Mouse (Mus musculus): ENCODE data around the gene Eral1. TPM values are rescaled to one million over a fixed set of nuclear protein-coding genes. Genes with fewer than 3 reads are reported as not detected.

Eral1 gene
- polyA plus RNA-seq, 1 experiment from 2014 or later: 45.4 TPM

DNA sequence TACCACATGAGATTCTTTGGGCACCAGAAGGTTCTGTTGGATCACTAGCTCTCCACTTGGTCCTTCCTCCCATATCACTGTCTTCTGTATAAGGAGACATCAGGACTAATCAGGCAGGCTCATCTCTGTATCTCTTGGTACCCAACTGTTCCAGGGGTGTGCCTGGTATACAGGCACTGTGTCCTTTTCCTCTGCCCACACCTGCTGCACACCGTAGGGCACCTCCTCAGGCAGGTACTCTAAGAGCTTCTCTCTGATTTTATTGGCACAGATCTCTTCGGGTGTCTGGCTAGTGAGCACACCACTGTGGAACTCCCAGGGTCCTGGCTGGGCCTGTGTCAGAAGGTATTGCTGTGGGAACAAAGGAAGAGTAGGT, 5.9 kb downstream of the Eral1 start:
- Histone ChIP-seq H3K27ac (no peak overlapping the region), H3K4me3 (no peak overlapping the region), H3K27me3 (ENCODE audit: low read depth, poor library complexity, severe bottlenecking) (no peaks in the 10 kb centered on the region), H3K9me3 (replicated peaks) (no peaks in the 10 kb centered on the region), H3K4me1 (peaks cover 5% of the 10 kb centered on the region), H3K36me3 (peaks cover 77% of the 10 kb centered on the region)
- DNase-seq (ENCODE audit: low spot score): no peak
- WGBS: 96% methylated on average over 2 of the region's 2 CpGs

DNA sequence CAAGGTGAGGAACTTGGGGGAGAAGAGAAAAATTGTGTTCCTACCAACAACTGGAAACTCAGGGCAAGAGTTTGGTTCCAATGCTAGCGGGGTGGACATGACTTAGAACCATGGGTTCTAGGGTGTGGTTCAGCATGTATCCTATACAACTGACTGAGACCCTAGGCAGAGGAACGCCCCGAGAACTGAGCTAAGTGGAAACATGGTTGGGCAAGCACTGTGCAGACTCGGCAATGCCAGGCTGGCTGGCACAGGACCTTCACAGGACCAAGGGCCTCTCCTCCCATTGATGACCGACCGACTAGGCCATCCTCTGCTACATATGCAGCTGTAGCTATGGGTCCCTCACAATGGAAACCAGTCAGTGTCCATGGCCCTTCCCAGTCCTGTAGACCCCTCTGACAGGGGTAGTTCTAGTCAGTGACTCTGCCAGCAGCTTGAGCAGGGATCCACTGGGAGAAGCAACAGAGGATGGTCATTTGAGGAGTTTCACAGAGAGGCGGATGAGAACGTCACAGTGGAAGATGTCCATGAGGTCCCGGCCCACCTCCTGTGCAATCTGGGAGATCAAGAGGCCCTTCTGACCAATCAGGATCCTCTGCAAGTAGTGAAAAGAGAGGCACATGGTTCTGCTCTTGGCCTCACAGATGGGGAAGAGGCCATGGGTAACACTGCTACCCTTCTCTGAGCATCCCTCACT, 6.5 kb downstream of the Eral1 start:
- H3K27ac ChIP-seq: no peak overlapping the region
- no peaks in the 10 kb centered on the region for H3K9me3 ChIP-seq (replicated peaks)
- DNase-seq (ENCODE audit: low spot score): no peak
- 92% methylated on average over 9 of the region's 9 CpGs for WGBS
- no peaks in the 10 kb centered on the region for H3K27me3 ChIP-seq (ENCODE audit: low read depth, poor library complexity, severe bottlenecking)
- peaks cover 77% of the 10 kb centered on the region for H3K36me3 ChIP-seq
- H3K4me3 ChIP-seq: no peak overlapping the region
- no peaks in the 10 kb centered on the region for H3K4me1 ChIP-seq

DNA sequence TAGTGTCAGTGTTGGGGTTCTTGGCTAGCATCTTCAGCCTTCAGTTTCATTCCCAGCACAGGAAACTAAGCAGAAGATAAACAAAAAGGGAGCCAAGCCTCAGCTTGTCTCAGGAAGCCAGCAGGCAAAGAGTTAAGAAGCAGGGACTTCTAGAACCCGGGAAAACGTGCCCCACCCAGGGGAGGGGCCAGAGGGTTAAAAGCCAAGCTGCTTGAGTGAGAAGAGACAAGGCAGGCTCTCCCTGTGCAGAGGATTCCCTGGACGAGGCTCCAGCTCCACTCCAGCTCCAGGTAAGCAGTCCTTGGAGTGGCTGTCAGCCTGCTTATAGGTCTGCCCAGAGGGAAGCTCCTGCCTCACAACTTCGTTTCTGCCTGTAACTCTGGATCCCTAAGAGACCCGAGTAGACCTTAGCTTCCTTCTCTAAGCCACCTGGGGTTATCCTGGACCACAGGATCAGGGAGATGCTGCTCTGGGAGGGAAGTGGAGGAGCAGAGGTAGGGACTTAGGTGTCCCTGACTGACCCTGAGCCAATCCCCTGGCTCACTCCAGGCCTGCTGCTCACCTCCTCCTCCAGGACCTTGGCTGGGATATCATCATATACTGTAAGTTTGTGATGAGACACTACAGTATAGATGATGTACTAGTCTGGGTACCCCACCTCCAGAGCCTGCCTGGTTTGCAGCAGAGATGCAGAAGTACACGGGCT, 7.6 kb downstream of the Eral1 start:
- no peak for DNase-seq (ENCODE audit: low spot score)
- WGBS: 29% methylated on average over 6 of the region's 6 CpGs
- Histone ChIP-seq H3K4me3 (peak overlapping the region; percentile 13; the same call in 1 of the 2 replicates), H3K36me3 (peaks cover 70% of the 10 kb centered on the region), H3K9me3 (replicated peaks) (no peaks in the 10 kb centered on the region), H3K4me1 (no peaks in the 10 kb centered on the region), H3K27me3 (ENCODE audit: low read depth, poor library complexity, severe bottlenecking) (no peaks in the 10 kb centered on the region), H3K27ac (no peak overlapping the region)

DNA sequence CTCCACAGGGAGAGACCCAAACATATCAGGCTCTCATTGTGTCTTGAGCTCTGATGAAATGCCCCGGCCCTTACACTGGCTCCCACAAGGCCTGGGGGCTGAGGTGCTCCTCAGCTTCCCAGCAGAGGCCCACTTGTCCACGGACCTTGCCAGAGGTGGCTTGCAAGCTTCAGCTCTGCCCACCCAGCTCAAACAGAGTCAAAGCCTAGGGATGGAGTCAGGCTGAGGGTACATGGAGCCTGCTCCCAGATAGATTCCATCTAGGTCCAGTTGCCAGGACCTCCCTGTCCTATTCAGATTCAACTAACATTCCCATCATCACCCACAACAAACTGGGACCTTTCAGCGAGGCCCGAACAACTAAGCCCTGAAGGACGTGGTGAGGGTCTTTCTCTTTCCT, 8.2 kb downstream of the Eral1 start:
- DNase-seq (ENCODE audit: low spot score): no peak
- Histone ChIP-seq H3K36me3 (peaks cover 65% of the 10 kb centered on the region), H3K4me1 (no peaks in the 10 kb centered on the region), H3K27me3 (ENCODE audit: low read depth, poor library complexity, severe bottlenecking) (no peaks in the 10 kb centered on the region), H3K27ac (no peak overlapping the region), H3K9me3 (replicated peaks) (no peaks in the 10 kb centered on the region), H3K4me3 (no peak overlapping the region)
- WGBS: 88% methylated on average over 5 of the region's 5 CpGs

DNA sequence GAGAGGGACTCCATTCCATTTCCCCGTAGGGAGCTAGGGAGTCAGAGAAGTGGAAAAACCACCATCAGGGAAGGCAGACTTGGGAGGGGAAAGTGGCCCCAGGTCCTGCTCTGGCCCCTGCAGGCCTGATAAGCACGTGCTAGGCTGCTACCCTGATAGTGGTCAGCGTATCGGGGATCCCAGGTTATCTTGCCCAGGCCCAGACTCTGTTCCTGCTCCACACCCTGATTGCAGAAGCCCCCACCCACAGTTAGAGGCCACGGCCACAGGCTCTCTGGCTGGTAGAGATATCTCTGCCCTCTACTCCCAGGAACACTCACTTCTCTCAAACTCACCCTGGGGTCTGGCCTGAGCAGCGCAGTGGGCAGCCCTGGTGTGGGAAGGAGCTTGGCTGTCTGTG, 10.5 kb downstream of the Eral1 start:
- H3K4me1 ChIP-seq: no peaks in the 10 kb centered on the region
- DNase-seq (ENCODE audit: low spot score): no peak
- peak overlapping the region; percentile 43; the same call in 1 of the 2 replicates for H3K27ac ChIP-seq
- H3K27me3 ChIP-seq (ENCODE audit: low read depth, poor library complexity, severe bottlenecking): no peaks in the 10 kb centered on the region
- peaks cover 42% of the 10 kb centered on the region for H3K36me3 ChIP-seq
- 78% methylated on average over 6 of the region's 6 CpGs for WGBS
- H3K4me3 ChIP-seq: no peak overlapping the region
- H3K9me3 ChIP-seq (replicated peaks): no peaks in the 10 kb centered on the region

DNA sequence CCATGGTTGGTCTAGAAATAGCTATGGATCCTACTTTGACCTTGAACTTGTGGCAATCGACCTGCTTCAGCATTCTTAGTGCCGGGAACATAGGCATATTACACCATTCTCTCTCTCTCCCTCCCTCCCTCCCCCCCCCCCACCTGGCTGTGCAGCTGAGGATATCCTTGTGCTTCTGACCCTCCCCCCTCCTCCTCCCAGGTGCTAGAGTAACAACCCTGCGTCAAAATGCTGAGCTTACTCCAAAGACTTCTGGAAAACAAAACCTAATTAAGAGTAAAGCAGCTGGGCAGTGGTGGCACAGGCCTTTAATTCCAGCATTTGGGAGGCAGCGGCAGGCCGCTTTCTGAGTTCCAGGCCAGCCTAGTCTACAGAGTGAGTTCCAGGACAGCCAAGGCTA, 11.1 kb downstream of the Eral1 start:
- DNase-seq (ENCODE audit: low spot score): no peak
- H3K27ac ChIP-seq: peak overlapping the region; percentile 16; the same call in 1 of the 2 replicates
- no peaks in the 10 kb centered on the region for H3K9me3 ChIP-seq (replicated peaks)
- H3K4me1 ChIP-seq: no peaks in the 10 kb centered on the region
- H3K36me3 ChIP-seq: peaks cover 36% of the 10 kb centered on the region
- H3K27me3 ChIP-seq (ENCODE audit: low read depth, poor library complexity, severe bottlenecking): no peaks in the 10 kb centered on the region
- no peak overlapping the region for H3K4me3 ChIP-seq
- 81% methylated on average over 5 of the region's 5 CpGs for WGBS

DNA sequence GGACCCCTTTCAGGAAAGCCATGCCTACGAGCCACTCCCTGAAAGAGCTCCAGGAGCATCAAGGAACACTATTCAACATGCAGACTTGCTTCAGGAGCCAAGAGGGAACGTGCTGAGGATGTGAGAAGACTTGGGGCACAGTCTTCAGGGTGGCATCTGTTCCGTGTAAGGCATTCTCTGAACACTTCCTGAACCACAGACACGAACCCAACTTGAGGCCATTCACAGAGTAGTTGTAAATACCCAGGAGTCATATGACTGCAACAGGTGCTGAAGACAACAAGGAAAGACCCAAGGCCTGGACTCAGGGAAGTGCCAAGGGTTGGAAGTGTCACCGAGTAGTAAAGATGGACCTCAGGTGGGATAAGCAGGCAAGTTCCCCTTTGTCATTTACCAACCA, 12.6 kb downstream of the Eral1 start:
- DNase-seq (ENCODE audit: low spot score): no peak
- Histone ChIP-seq H3K36me3 (peaks cover 21% of the 10 kb centered on the region), H3K27me3 (ENCODE audit: low read depth, poor library complexity, severe bottlenecking) (no peaks in the 10 kb centered on the region), H3K4me1 (no peaks in the 10 kb centered on the region), H3K4me3 (no peak overlapping the region), H3K9me3 (replicated peaks) (no peaks in the 10 kb centered on the region), H3K27ac (no peak overlapping the region)
- 78% methylated on average over 5 of the region's 5 CpGs for WGBS

DNA sequence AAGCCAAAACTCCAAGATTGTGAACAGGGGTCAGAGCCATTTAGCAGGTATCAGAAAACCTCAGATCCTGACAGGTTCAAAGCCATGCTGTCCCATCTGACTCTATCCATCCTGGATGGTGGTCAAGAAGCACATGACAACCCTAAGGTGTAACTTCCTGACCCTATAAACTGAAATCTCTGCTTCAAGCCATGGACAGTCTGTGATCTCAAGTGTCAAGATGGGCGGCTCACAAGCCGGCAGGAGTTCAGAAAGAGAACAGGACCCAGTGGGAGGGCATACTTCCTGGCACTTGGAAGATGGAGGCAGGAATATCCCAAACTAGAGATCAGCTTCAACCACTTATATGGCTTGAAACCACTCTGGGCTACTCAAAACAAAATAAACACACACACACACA, 13.5 kb downstream of the Eral1 start:
- Histone ChIP-seq H3K4me3 (no peak overlapping the region), H3K9me3 (replicated peaks) (no peaks in the 10 kb centered on the region), H3K4me1 (no peaks in the 10 kb centered on the region; the same call in 1 of the 2 replicates), H3K27me3 (ENCODE audit: low read depth, poor library complexity, severe bottlenecking) (no peaks in the 10 kb centered on the region), H3K36me3 (peaks cover 12% of the 10 kb centered on the region), H3K27ac (no peak overlapping the region)
- WGBS: 78% methylated on average over 2 of the region's 2 CpGs
- DNase-seq (ENCODE audit: low spot score): no peak

DNA sequence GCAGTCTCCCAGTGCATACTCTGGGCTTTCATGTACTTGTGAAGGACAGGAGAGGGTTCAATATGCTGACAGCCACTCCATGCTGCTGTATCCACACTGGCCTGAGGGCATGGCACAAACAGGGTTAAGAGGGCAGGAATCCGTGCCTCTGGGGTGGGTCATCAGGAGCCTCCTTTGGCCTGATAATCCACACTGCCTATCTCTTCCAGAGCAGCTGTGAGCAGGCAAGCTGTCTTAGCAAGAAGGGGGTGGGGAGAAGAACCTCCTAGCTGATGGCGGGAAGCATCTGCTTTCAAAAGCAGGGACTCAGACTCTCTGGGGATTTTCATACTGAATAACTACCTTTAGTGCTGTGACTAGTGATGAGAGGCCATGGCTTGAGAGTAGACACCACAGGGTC, 14.3 kb downstream of the Eral1 start:
- 58% methylated on average over 2 of the region's 2 CpGs for WGBS
- no peak for DNase-seq (ENCODE audit: low spot score)
- Histone ChIP-seq H3K27ac (no peak overlapping the region), H3K4me3 (no peak overlapping the region), H3K9me3 (replicated peaks) (no peaks in the 10 kb centered on the region), H3K4me1 (no peaks in the 10 kb centered on the region; the same call in 1 of the 2 replicates), H3K36me3 (peaks cover 6% of the 10 kb centered on the region; the same call in 1 of the 2 replicates), H3K27me3 (ENCODE audit: low read depth, poor library complexity, severe bottlenecking) (no peaks in the 10 kb centered on the region)

DNA sequence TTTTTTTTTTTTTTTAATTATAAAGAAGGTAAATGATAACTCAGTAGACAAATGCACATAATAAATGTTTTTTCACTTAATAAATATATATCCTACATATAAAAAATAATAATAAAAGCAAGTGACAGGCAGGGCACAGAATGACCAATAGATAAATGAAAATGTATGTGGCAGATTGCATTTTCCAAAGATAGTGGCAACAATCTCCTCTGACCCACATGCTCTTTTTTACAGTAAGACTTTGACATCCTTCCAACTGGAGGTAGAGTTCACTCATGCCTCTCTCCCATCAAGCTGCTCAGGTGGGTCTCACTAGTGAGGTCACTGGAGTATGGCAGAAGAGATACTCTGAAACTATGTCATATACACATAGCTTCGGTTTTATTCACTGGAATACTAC, 17.6 kb downstream of the Eral1 start:
- no peaks in the 10 kb centered on the region; the same call in 1 of the 2 replicates for H3K4me1 ChIP-seq
- H3K27ac ChIP-seq: no peak overlapping the region
- H3K27me3 ChIP-seq (ENCODE audit: low read depth, poor library complexity, severe bottlenecking): no peaks in the 10 kb centered on the region
- no peaks in the 10 kb centered on the region for H3K9me3 ChIP-seq (replicated peaks)
- H3K4me3 ChIP-seq: no peak overlapping the region
- 83% methylated on average over 1 of the region's 1 CpGs for WGBS
- no peak for DNase-seq (ENCODE audit: low spot score)
- peaks cover 26% of the 10 kb centered on the region for H3K36me3 ChIP-seq

DNA sequence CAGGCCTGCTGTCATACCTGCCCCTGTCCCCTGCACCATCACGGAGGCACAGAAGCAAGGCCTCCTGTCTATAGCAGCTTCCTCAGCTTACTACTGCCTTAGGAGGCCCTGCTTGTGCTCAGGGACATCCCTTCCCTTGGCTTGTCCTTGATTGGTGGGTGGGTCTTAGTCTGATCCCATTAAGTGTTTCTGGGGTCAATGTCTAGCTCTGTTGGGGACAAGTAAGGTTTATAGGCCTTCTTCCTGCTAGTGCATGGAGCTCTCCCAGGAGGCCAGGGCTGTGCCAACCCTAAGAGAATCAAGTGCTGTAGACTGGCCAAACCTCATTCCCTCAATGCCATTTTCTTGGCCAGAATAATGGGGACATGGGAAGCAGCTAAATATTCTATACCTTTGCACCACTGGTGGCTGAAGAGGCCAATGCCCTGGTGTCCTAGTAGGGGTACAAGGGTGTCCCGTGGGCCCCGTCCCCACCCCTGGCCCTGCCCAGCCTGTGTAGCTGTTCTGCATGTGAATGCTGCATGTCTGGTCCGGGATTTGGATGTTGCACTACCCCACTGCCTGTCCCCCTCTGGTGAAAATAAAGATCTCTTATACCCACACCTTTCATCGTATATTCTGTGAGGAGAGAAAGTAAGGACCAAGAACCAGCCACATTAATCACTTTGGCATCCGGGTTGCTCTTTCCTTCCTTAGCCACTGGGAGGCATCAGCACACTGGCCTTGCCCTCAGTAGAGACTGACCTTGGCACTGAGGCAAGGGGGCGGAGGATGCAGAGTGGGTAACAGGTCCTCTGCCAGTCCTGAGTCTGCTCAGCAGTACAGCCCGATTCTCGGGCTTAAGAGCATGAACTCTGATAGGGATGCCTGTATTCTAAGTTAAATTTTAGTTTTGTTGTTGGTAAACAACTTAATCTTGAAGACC, 20.1 kb downstream of the Eral1 start:
- H3K9me3 ChIP-seq (replicated peaks): no peaks in the 10 kb centered on the region
- no peak overlapping the region for H3K4me3 ChIP-seq
- peak; percentile 43 for DNase-seq (ENCODE audit: low spot score)
- WGBS: 62% methylated on average over 9 of the region's 9 CpGs
- no peaks in the 10 kb centered on the region; the same call in 1 of the 2 replicates for H3K4me1 ChIP-seq
- H3K36me3 ChIP-seq: peaks cover 51% of the 10 kb centered on the region
- H3K27ac ChIP-seq: no peak overlapping the region
- H3K27me3 ChIP-seq (ENCODE audit: low read depth, poor library complexity, severe bottlenecking): no peaks in the 10 kb centered on the region

DNA sequence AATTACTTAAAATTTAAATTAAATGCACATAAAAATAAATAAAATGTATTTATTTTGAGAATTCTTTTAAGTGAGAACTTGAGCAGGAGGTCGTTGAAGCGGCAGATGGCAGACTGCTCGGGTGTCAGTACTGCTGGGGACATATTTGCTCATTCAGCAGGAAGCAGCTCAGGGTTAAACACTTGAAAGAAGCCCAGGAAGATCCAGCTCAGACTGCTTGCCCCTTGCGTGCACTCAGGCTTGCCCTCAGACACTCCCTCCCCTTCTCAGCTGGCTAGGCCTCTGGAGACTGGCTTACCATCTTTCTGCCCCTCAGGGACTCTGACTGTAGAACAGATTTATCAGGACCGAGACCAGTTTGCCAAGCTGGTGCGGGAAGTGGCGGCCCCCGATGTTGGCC, 23.2 kb downstream of the Eral1 start:
- WGBS: 92% methylated on average over 8 of the region's 8 CpGs
- H3K27me3 ChIP-seq (ENCODE audit: low read depth, poor library complexity, severe bottlenecking): no peaks in the 10 kb centered on the region
- H3K4me3 ChIP-seq: no peak overlapping the region
- no peaks in the 10 kb centered on the region; the same call in 1 of the 2 replicates for H3K4me1 ChIP-seq
- no peaks in the 10 kb centered on the region for H3K9me3 ChIP-seq (replicated peaks)
- peaks cover 76% of the 10 kb centered on the region for H3K36me3 ChIP-seq
- no peak overlapping the region for H3K27ac ChIP-seq
- DNase-seq (ENCODE audit: low spot score): no peak

DNA sequence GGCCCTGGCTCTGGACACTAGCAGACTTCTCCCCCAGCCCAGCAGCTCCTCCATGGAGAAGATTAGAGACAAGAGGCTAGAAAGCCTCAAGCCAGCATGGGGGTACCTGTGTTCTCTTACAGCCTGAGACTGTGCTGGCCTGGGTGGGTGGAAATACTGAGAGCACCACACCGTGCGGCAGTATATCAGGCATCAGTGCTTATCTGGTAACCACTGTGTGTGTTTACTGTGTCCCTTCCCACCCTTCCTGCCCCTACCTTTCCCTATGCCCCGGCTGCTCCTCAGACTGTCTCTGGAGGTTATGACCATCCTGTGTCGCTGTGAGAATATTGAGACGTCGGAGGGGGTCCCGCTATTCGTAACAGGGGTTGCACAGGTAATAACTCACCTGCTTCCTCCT, 27.1 kb downstream of the Eral1 start:
- H3K36me3 ChIP-seq: peaks cover 81% of the 10 kb centered on the region
- H3K27me3 ChIP-seq (ENCODE audit: low read depth, poor library complexity, severe bottlenecking): no peaks in the 10 kb centered on the region
- H3K27ac ChIP-seq: no peak overlapping the region
- DNase-seq (ENCODE audit: low spot score): no peak
- H3K4me3 ChIP-seq: no peak overlapping the region
- WGBS: 93% methylated on average over 8 of the region's 8 CpGs
- H3K4me1 ChIP-seq: no peaks in the 10 kb centered on the region
- H3K9me3 ChIP-seq (replicated peaks): no peaks in the 10 kb centered on the region
